Mouse (Mus musculus) kidney, postnatal 0 days (tissue): Measurements from ENCODE around the gene Blzf1. TPM values are rescaled to one million over a fixed set of nuclear protein-coding genes. Genes with fewer than 3 reads are reported as not detected.

ENCODE experiments used
- ATAC-seq: fragments of 200-750 bp; cut with Nextera tagmentation; replicated peaks from 2 replicates; pipeline ENCODE4 v1.8.0; 2017; ENCODE audit warnings: low read depth, moderate number of reproducible peaks, moderate TSS enrichment, moderate library complexity; ENCODE audit not compliant: low FRiP score
- DNase-seq: peaks from one replicate; pipeline ENCODE4 v3.0.0-alpha.2; 2016; ENCODE audit warnings: low spot score
- H3K27ac ChIP-seq: fragments of 300-500 bp; sonication (generic); 2 replicates; pipeline ENCODE4 v1.5.1; 2014; ENCODE audit warnings: mild to moderate bottlenecking
- H3K27me3 ChIP-seq: fragments of 300-500 bp; sonication (generic); 2 replicates; pipeline ENCODE4 v1.6.1; 2014; ENCODE audit warnings: low read length, mixed read lengths; ENCODE audit not compliant: insufficient read depth
- H3K36me3 ChIP-seq: fragments of 300-500 bp; sonication (generic); 2 replicates; pipeline ENCODE4 v1.6.1; 2014; ENCODE audit warnings: low read length, mixed read lengths; ENCODE audit not compliant: insufficient read depth
- H3K4me1 ChIP-seq: fragments of 300-500 bp; sonication (generic); replicated peaks from 2 replicates; pipeline ENCODE4 v1.6.1; 2014; ENCODE audit warnings: antibody characterized with exemption, low read length, mixed read lengths; ENCODE audit not compliant: insufficient read depth
- H3K4me2 ChIP-seq: fragments of 300-500 bp; sonication (generic); 2 replicates; pipeline ENCODE4 v1.6.1; 2014; ENCODE audit warnings: mild to moderate bottlenecking, low read length, moderate library complexity, mixed read lengths
- H3K4me3 ChIP-seq: fragments of 300-500 bp; sonication (generic); replicated peaks from 2 replicates; pipeline ENCODE4 v1.5.1; 2014; ENCODE audit warnings: low read depth, low read length
- H3K9ac ChIP-seq: fragments of 300-500 bp; sonication (generic); 2 replicates; pipeline ENCODE4 v1.6.1; 2014; ENCODE audit warnings: low read depth, low read length
- H3K9me3 ChIP-seq: fragments of 300-500 bp; sonication (generic); replicated peaks from 2 replicates; pipeline ENCODE4 v1.6.1; 2016; ENCODE audit warnings: low read length, inconsistent platforms, mixed read lengths
- CTCF ChIP-seq: IDR thresholded peaks from 2 replicates; pipeline ENCODE4 v1.5.1; 2016; ENCODE audit warnings: antibody characterized with exemption, low read depth, mild to moderate bottlenecking, moderate library complexity
- WGBS: fragments of 180-500 bp; shearing (Covaris S2); extraction: QIAGEN DNeasy Blood & Tissue Kit; methylation state at CpG from one replicate; pipeline ENCODE4 v1.1.7; 2014; 5-methylcytosine and 5-hydroxymethylcytosine counted together
- polyA plus RNA-seq: library from polyadenylated mRNA; unstranded; fragments of >200 nt; fragmentation: Nextera tagmentation; extraction: Ambion mirVana; gene quantifications from 2 replicates; pipeline ENCODE4 v1.2.1, GENCODE M21; 2015

Gene Blzf1
- 25.0 and 29.7 TPM in 2 replicates for polyA plus RNA-seq

- no peak for TF ChIP-seq CTCF
- peaks cover 5% of the 10 kb centered on the region; the same call in 1 of the 2 replicates for H3K36me3 ChIP-seq
- DNase-seq (peak; percentile 99), ATAC-seq (peak; percentile 99)
- peak within 1 kb of the TSS; percentile 79 for H3K4me3 ChIP-seq
- H3K4me1 ChIP-seq = no peaks in the 10 kb centered on the region; the same call in 1 of the 2 replicates
- H3K27me3 ChIP-seq = no peaks in the 10 kb centered on the region
- under 1% methylated on average over 35 of the region's 35 CpGs for WGBS
- H3K4me2 ChIP-seq = peak within 1 kb of the TSS; percentile 78
- peak within 1 kb of the TSS; percentile 82 for H3K9ac ChIP-seq
- no peaks in the 10 kb centered on the region for H3K9me3 ChIP-seq
- peak within 1 kb of the TSS; percentile 80 for H3K27ac ChIP-seq
These were observed at the start of gene Blzf1 for GRCm38 (mm10) chr1:164307124-164307751. Blzf1 (minus strand) TSS chr1:164307489.

GRCm38 (mm10) chr1:164353443-164353842, 46.2 kb upstream of the Blzf1 start:
- Histone ChIP-seq H3K4me1 (no peaks in the 10 kb centered on the region), H3K4me3 (no peak overlapping the region), H3K4me2 (no peak overlapping the region), H3K36me3 (0 out of 2 replicates have a peak, but pooled peaks cover 4% of the 10 kb centered on the region), H3K27ac (no peak overlapping the region), H3K9ac (no peak overlapping the region), H3K9me3 (no peaks in the 10 kb centered on the region), H3K27me3 (no peaks in the 10 kb centered on the region)
- DNase-seq = no peak
- no peak for TF ChIP-seq CTCF
- no peak for ATAC-seq
- 87% methylated on average over 3 of the region's 3 CpGs for WGBS

GRCm38 (mm10) chr1:164342161-164342560, 34.9 kb upstream of the Blzf1 start:
- Histone ChIP-seq H3K9me3 (no peaks in the 10 kb centered on the region), H3K27ac (no peak overlapping the region), H3K9ac (no peak overlapping the region), H3K4me2 (no peak overlapping the region), H3K27me3 (no peaks in the 10 kb centered on the region), H3K4me3 (no peak overlapping the region), H3K36me3 (0 out of 2 replicates have a peak, but pooled peaks cover 5% of the 10 kb centered on the region), H3K4me1 (no peaks in the 10 kb centered on the region)
- ATAC-seq = no peak
- TF ChIP-seq CTCF = peak; percentile 62
- DNase-seq = no peak
- 88% methylated on average over 3 of the region's 3 CpGs for WGBS

- Histone ChIP-seq H3K27ac (no peak overlapping the region), H3K9me3 (no peaks in the 10 kb centered on the region), H3K4me2 (no peak overlapping the region), H3K4me3 (no peak overlapping the region), H3K4me1 (no peaks in the 10 kb centered on the region), H3K9ac (no peak overlapping the region), H3K27me3 (no peaks in the 10 kb centered on the region), H3K36me3 (peaks cover 13% of the 10 kb centered on the region; the same call in 1 of the 2 replicates)
- DNase-seq (no peak), ATAC-seq (no peak)
- TF ChIP-seq CTCF = no peak
- 72% methylated on average over 4 of the region's 4 CpGs for WGBS
These were observed 28.6 kb upstream of the Blzf1 start for GRCm38 (mm10) chr1:164335846-164336245.

- no peak overlapping the region for H3K9ac ChIP-seq
- no peaks in the 10 kb centered on the region for H3K9me3 ChIP-seq
- no peak overlapping the region for H3K4me3 ChIP-seq
- WGBS = 95% methylated on average over 3 of the region's 3 CpGs
- TF ChIP-seq CTCF = no peak
- H3K4me1 ChIP-seq = no peaks in the 10 kb centered on the region
- DNase-seq = no peak
- H3K4me2 ChIP-seq = no peak overlapping the region
- peaks cover 16% of the 10 kb centered on the region; the same call in 1 of the 2 replicates for H3K36me3 ChIP-seq
- H3K27ac ChIP-seq = no peak overlapping the region
- H3K27me3 ChIP-seq = no peaks in the 10 kb centered on the region
- ATAC-seq = no peak
These were observed 28.1 kb upstream of the Blzf1 start for GRCm38 (mm10) chr1:164335435-164335834.

GRCm38 (mm10) chr1:164332559-164332958, 25.3 kb upstream of the Blzf1 start:
- no peak overlapping the region for H3K4me3 ChIP-seq
- WGBS = 94% methylated on average over 11 of the region's 11 CpGs
- no peaks in the 10 kb centered on the region for H3K27me3 ChIP-seq
- H3K9ac ChIP-seq = no peak overlapping the region
- no peak overlapping the region for H3K27ac ChIP-seq
- DNase-seq (no peak), ATAC-seq (no peak)
- H3K36me3 ChIP-seq = peaks cover 19% of the 10 kb centered on the region; the same call in 1 of the 2 replicates
- no peak for TF ChIP-seq CTCF
- H3K4me2 ChIP-seq = no peak overlapping the region
- H3K9me3 ChIP-seq = no peaks in the 10 kb centered on the region
- no peaks in the 10 kb centered on the region for H3K4me1 ChIP-seq
